Mouse (Mus musculus) lung, embryonic 16.5 days (tissue): ENCODE measurements around the gene Clrn2. TPM values are rescaled to one million over a fixed set of nuclear protein-coding genes. Genes with fewer than 3 reads are reported as not detected.

Source experiments
- ATAC-seq: fragments of 200-750 bp; cut with Nextera tagmentation; 2 replicates; pipeline ENCODE4 v1.8.0; 2017; ENCODE audit warnings: low read depth, mild to moderate bottlenecking, moderate library complexity
- H3K27ac ChIP-seq: fragments of 300-500 bp; sonication (generic); 2 replicates; pipeline ENCODE4 v1.5.1; 2014; ENCODE audit warnings: mild to moderate bottlenecking, control low read depth, low read length
- H3K27me3 ChIP-seq: fragments of 300-500 bp; sonication (generic); 2 replicates; pipeline ENCODE4 v1.6.1; 2014; ENCODE audit warnings: low read depth, low read length, mixed read lengths; ENCODE audit not compliant: control insufficient read depth, insufficient read depth
- H3K36me3 ChIP-seq: fragments of 300-500 bp; sonication (generic); 2 replicates; pipeline ENCODE4 v1.6.1; 2014; ENCODE audit warnings: low read length; ENCODE audit not compliant: control insufficient read depth, insufficient read depth
- H3K4me1 ChIP-seq: fragments of 300-500 bp; sonication (generic); replicated peaks from 2 replicates; pipeline ENCODE4 v1.6.1; 2014; ENCODE audit warnings: low read length, mixed read lengths; ENCODE audit not compliant: control insufficient read depth, insufficient read depth
- H3K4me2 ChIP-seq: fragments of 300-500 bp; sonication (generic); 2 replicates; pipeline ENCODE4 v1.6.1; 2014; ENCODE audit warnings: low read depth, low read length, control low read depth
- H3K4me3 ChIP-seq: fragments of 300-500 bp; sonication (generic); 2 replicates; pipeline ENCODE4 v1.5.1; 2014; ENCODE audit warnings: mild to moderate bottlenecking, low read length, control low read depth
- H3K9ac ChIP-seq: fragments of 300-500 bp; sonication (generic); 2 replicates; pipeline ENCODE4 v1.6.1; 2014; ENCODE audit warnings: low read length, control low read depth
- H3K9me3 ChIP-seq: fragments of 300-500 bp; sonication (generic); 2 replicates; pipeline ENCODE4 v1.6.1; 2016; ENCODE audit warnings: low read length; ENCODE audit not compliant: control insufficient read depth
- WGBS: fragments of 180-500 bp; shearing (Covaris S2); extraction: QIAGEN DNeasy Blood & Tissue Kit; methylation state at CpG from one replicate; pipeline ENCODE4 v1.1.7; 2014; 5-methylcytosine and 5-hydroxymethylcytosine counted together
- polyA plus RNA-seq: library from polyadenylated mRNA; unstranded; fragments of >200 nt; fragmentation: Nextera tagmentation; extraction: Ambion mirVana; gene quantifications from 2 replicates; pipeline ENCODE4 v1.2.1, GENCODE M21; 2015

The Clrn2 gene
- polyA plus RNA-seq, 1 experiment from 2014 or later, result not detected

DNA sequence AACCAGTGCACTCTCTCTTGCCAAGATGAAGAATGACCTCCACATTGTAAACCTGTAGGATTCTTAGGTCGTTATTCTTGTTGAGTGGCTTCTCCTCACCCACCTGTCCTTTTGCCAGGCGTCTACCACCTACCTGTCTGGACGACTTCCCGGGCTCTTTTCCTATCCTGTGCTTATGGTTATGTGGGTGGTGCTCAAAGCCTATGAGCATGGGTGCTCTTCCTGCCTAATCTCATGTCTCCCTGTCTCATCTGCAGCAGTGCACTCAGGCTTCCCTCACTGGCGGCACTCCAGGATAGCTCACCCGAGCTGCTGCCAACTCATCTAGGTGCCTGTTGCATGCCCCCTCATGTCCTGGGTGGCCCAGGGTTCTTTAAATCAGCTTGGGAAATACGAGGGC lies 24.1 kb downstream of the Clrn2 start:
- Histone ChIP-seq H3K27me3 (no peaks in the 10 kb centered on the region), H3K9ac (no peak overlapping the region), H3K36me3 (no peaks in the 10 kb centered on the region), H3K27ac (no peak overlapping the region), H3K4me3 (no peak overlapping the region), H3K4me1 (peaks cover 18% of the 10 kb centered on the region), H3K9me3 (no peaks in the 10 kb centered on the region), H3K4me2 (no peak overlapping the region)
- WGBS, result 72% methylated on average over 7 of the region's 7 CpGs
- ATAC-seq, result no peak

- H3K27me3 ChIP-seq, result no peaks in the 10 kb centered on the region
- no peak for ATAC-seq
- no peak overlapping the region for H3K27ac ChIP-seq
- no peaks in the 10 kb centered on the region for H3K9me3 ChIP-seq
- H3K36me3 ChIP-seq, result no peaks in the 10 kb centered on the region
- 88% methylated on average over 1 of the region's 1 CpGs for WGBS
- H3K4me3 ChIP-seq, result no peak overlapping the region
- H3K9ac ChIP-seq, result no peak overlapping the region
- H3K4me1 ChIP-seq, result peaks cover 9% of the 10 kb centered on the region
- H3K4me2 ChIP-seq, result no peak overlapping the region
Measured at GRCm38 (mm10) chr5:45480066-45480465, 26.5 kb downstream of the Clrn2 start.

- H3K27ac ChIP-seq, result no peak overlapping the region
- H3K4me1 ChIP-seq, result no peaks in the 10 kb centered on the region; the same call in none of the 2 replicates
- H3K4me2 ChIP-seq, result no peak overlapping the region
- H3K27me3 ChIP-seq, result no peaks in the 10 kb centered on the region
- no peak overlapping the region for H3K9ac ChIP-seq
- no peaks in the 10 kb centered on the region for H3K36me3 ChIP-seq
- H3K4me3 ChIP-seq, result no peak overlapping the region
- H3K9me3 ChIP-seq, result no peaks in the 10 kb centered on the region
- 80% methylated on average over 2 of the region's 2 CpGs for WGBS
- no peak for ATAC-seq
Measured at GRCm38 (mm10) chr5:45481125-45481524, 27.6 kb downstream of the Clrn2 start.

DNA sequence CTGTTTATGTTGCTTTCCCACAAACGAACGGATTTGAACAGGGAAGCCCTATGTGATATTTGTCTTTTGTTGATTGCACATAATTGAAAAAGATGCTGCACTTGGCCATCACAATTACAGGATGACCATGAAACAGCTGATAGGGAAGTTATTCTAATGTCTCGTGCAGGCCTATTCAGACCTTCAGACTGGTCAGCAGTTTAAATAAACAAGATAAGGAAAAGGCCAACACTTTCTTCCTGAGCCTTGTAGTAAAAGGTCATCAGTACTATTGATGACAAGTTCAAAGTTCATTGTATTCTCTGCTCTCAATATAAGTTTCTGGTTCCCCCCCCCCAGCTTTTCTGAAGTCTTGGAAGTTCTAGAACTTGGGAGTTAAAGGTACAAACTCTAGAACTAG lies 29.1 kb downstream of the Clrn2 start:
- Histone ChIP-seq H3K27me3 (no peaks in the 10 kb centered on the region), H3K36me3 (no peaks in the 10 kb centered on the region), H3K27ac (no peak overlapping the region), H3K9ac (no peak overlapping the region), H3K4me2 (no peak overlapping the region), H3K9me3 (no peaks in the 10 kb centered on the region), H3K4me3 (no peak overlapping the region), H3K4me1 (no peaks in the 10 kb centered on the region)
- no peak for ATAC-seq
- WGBS, result 49% methylated on average over 3 of the region's 3 CpGs

DNA sequence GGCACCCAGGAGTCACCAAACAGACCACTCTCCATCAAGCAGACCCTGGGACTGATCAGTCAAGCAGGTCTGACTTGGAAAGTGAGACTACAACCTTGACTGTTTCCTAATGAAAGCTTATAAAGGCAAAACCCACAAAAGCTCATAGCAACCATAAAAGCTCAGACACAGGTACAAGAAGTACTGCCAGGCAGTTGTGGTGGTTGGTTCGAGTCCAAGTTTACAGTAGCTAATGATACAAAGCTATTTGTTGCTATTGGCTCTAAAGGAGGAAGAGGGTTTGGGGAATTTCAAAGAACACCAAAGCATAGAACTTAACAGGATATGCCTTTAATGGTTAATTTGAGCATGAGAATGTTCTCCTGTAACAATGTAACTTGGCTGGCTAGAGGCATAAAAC lies 30.1 kb downstream of the Clrn2 start:
- Histone ChIP-seq H3K9me3 (no peaks in the 10 kb centered on the region), H3K36me3 (no peaks in the 10 kb centered on the region), H3K4me1 (no peaks in the 10 kb centered on the region), H3K27ac (no peak overlapping the region), H3K9ac (no peak overlapping the region), H3K4me2 (no peak overlapping the region), H3K4me3 (no peak overlapping the region), H3K27me3 (no peaks in the 10 kb centered on the region)
- no peak for ATAC-seq
- WGBS, result 67% methylated on average over 1 of the region's 1 CpGs

DNA sequence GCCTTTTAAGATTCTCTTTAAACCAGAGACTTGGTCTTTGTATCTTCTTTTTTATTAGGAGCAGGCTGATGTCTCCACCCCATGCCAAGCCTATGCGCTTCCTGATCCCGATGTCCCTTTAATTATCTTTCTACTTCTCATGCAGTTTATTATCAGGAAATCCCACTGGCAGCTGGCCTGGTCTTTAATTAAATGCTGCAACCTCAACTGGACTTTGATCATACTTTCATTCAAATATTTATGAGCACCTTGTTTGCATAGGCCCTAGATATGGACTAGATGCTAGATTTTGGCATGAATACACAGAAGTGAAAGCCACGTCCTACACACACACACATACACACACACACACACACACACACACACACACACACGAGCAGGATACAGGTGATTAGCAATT lies 38.2 kb downstream of the Clrn2 start:
- H3K27ac ChIP-seq, result no peak overlapping the region
- H3K4me3 ChIP-seq, result no peak overlapping the region
- H3K36me3 ChIP-seq, result peaks cover 4% of the 10 kb centered on the region
- H3K27me3 ChIP-seq, result no peaks in the 10 kb centered on the region
- no peaks in the 10 kb centered on the region for H3K9me3 ChIP-seq
- no peak overlapping the region for H3K9ac ChIP-seq
- ATAC-seq, result no peak
- 57% methylated on average over 4 of the region's 4 CpGs for WGBS
- peaks cover 23% of the 10 kb centered on the region for H3K4me1 ChIP-seq
- H3K4me2 ChIP-seq, result no peak overlapping the region

GRCm38 (mm10) chr5:45493191-45494092 lies 39.9 kb downstream of the Clrn2 start, which contains the start of gene Lap3:
Gene Lap3 (plus strand): TSS chr5:45493374.
- peak; percentile 97 for ATAC-seq
- under 1% methylated on average over 78 of the region's 78 CpGs for WGBS
- Histone ChIP-seq H3K4me1 (peaks cover 23% of the 10 kb centered on the region), H3K27me3 (no peaks in the 10 kb centered on the region), H3K4me2 (peak within 1 kb of the TSS; percentile 89), H3K9me3 (no peaks in the 10 kb centered on the region), H3K27ac (peak within 1 kb of the TSS; percentile 78), H3K36me3 (peaks cover 8% of the 10 kb centered on the region), H3K4me3 (peak within 1 kb of the TSS; percentile 85), H3K9ac (peak within 1 kb of the TSS; percentile 90)

DNA sequence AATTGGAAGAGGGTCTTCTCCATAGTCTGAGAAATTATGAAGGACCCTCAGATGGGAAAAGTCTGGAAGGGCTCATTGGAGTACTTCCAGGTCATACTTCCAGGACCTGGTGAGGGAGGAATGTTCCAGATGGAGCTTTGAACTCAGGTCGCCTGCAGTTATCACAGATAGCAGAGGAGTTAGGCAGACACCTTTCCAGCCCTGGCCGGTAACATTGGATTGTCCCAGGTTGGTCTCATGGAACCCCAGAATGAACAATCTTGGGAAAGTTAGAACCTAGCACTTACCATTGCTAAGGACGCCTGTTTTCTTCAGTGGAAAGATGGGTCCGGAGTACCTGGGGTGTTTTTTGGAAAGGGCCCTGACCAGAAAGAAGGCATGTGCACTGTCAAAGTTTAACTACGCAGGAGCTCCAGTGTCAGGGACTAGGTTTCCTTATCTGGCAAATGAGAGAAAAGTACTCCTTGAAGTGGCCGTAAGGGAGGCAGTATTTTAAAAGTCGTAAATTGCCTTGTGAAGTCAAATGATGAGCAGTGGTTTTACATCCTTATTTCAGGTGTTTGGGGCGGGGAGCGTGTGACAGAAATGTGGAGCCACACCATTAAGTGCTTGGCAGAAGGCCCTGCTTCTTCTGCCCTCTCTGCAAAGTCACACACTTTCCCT lies 40.7 kb downstream of the Clrn2 start:
- 43% methylated on average over 9 of the region's 9 CpGs for WGBS
- no peaks in the 10 kb centered on the region for H3K27me3 ChIP-seq
- H3K9ac ChIP-seq, result peak overlapping the region; percentile 90
- H3K9me3 ChIP-seq, result no peaks in the 10 kb centered on the region
- peaks cover 23% of the 10 kb centered on the region for H3K4me1 ChIP-seq
- H3K4me2 ChIP-seq, result peak overlapping the region; percentile 89
- no peak overlapping the region; the same call in 1 of the 2 replicates for H3K27ac ChIP-seq
- ATAC-seq, result no peak
- H3K36me3 ChIP-seq, result peaks cover 10% of the 10 kb centered on the region
- peak overlapping the region; percentile 85 for H3K4me3 ChIP-seq

GRCm38 (mm10) chr5:45495429-45495975 lies 42.0 kb downstream of the Clrn2 start:
- H3K4me2 ChIP-seq, result peak overlapping the region; percentile 89; the same call in 1 of the 2 replicates
- peaks cover 23% of the 10 kb centered on the region for H3K4me1 ChIP-seq
- no peak overlapping the region for H3K4me3 ChIP-seq
- ATAC-seq, result no peak
- H3K27me3 ChIP-seq, result no peaks in the 10 kb centered on the region
- peaks cover 18% of the 10 kb centered on the region for H3K36me3 ChIP-seq
- 79% methylated on average over 3 of the region's 3 CpGs for WGBS
- H3K27ac ChIP-seq, result no peak overlapping the region
- H3K9ac ChIP-seq, result no peak overlapping the region
- H3K9me3 ChIP-seq, result no peaks in the 10 kb centered on the region
